Mouse (Mus musculus) forebrain, embryonic 15.5 days (tissue): ENCODE measurements around the gene Nupr1l. TPM values are rescaled to one million over a fixed set of nuclear protein-coding genes. Genes with fewer than 3 reads are reported as not detected.
"Not testable (repeated sequence)": the region's sequence is repeated elsewhere in the genome, so short reads cannot be mapped to it uniquely, and the experiment has no call there.

Experiments
- ATAC-seq: fragments of 200-750 bp; cut with Nextera tagmentation; replicated peaks from 2 replicates; pipeline ENCODE4 v1.8.0; 2017; ENCODE audit warnings: mild to moderate bottlenecking, moderate TSS enrichment, moderate library complexity
- H3K27ac ChIP-seq: fragments of 300-500 bp; sonication (generic); replicated peaks from 2 replicates; pipeline ENCODE4 v1.5.1; 2015; ENCODE audit warnings: mild to moderate bottlenecking, inconsistent platforms
- H3K27me3 ChIP-seq: fragments of 300-500 bp; sonication (generic); 2 replicates; pipeline ENCODE4 v1.6.1; 2015; ENCODE audit warnings: inconsistent platforms
- H3K36me3 ChIP-seq: fragments of 300-500 bp; sonication (generic); 2 replicates; pipeline ENCODE4 v1.6.1; 2015; ENCODE audit warnings: mild to moderate bottlenecking, inconsistent platforms
- H3K4me1 ChIP-seq: fragments of 300-500 bp; sonication (generic); 2 replicates; pipeline ENCODE4 v1.6.1; 2015; ENCODE audit warnings: inconsistent platforms
- H3K4me2 ChIP-seq: fragments of 300-500 bp; sonication (generic); replicated peaks from 2 replicates; pipeline ENCODE4 v1.6.1; 2015; ENCODE audit warnings: mild to moderate bottlenecking, inconsistent platforms
- H3K4me3 ChIP-seq: fragments of 300-500 bp; sonication (generic); 2 replicates; pipeline ENCODE4 v1.5.1; 2015; ENCODE audit warnings: mild to moderate bottlenecking, inconsistent platforms
- H3K9ac ChIP-seq: fragments of 300-500 bp; sonication (generic); replicated peaks from 2 replicates; pipeline ENCODE4 v1.6.1; 2015; ENCODE audit warnings: mild to moderate bottlenecking, inconsistent platforms
- H3K9me3 ChIP-seq: fragments of 300-500 bp; sonication (generic); 2 replicates; pipeline ENCODE4 v1.6.1; 2016; ENCODE audit warnings: inconsistent platforms
- WGBS: fragments of 180-500 bp; shearing (Covaris S2); methylation state at CpG from one replicate; pipeline ENCODE4 v1.1.7; 2015; ENCODE audit warnings: mixed read lengths; 5-methylcytosine and 5-hydroxymethylcytosine counted together
- polyA plus RNA-seq: library from polyadenylated mRNA; unstranded; fragments of >200 nt; fragmentation: Nextera tagmentation; extraction: Ambion mirVana; gene quantifications from 2 replicates; pipeline ENCODE4 v1.2.1, GENCODE M21; 2015

Gene Nupr1l
- polyA plus RNA-seq, 1 experiment from 2014 or later = 3.9 TPM

- no peaks in the 10 kb centered on the region for H3K27me3 ChIP-seq
- H3K4me3 ChIP-seq = no peak overlapping the region
- H3K9ac ChIP-seq = no peak overlapping the region
- H3K4me2 ChIP-seq = no peak overlapping the region
- H3K9me3 ChIP-seq = no peaks in the 10 kb centered on the region
- H3K4me1 ChIP-seq = no peaks in the 10 kb centered on the region
- 92% methylated on average over 4 of the region's 4 CpGs for WGBS
- no peak overlapping the region for H3K27ac ChIP-seq
- H3K36me3 ChIP-seq = no peaks in the 10 kb centered on the region
- no peak for ATAC-seq
Measured at GRCm38 (mm10) chr5:129921972-129922371, 13.6 kb downstream of the Nupr1l start.

GRCm38 (mm10) chr5:129924820-129925452 is 16.6 kb downstream of the Nupr1l start:
- WGBS = 90% methylated on average over 8 of the region's 8 CpGs
- no peak for ATAC-seq

GRCm38 (mm10) chr5:129925933-129926332 is 17.6 kb downstream of the Nupr1l start:
- no peak overlapping the region for H3K4me2 ChIP-seq
- no peaks in the 10 kb centered on the region for H3K9me3 ChIP-seq
- no peak overlapping the region for H3K4me3 ChIP-seq
- no peaks in the 10 kb centered on the region for H3K27me3 ChIP-seq
- ATAC-seq = no peak
- no peaks in the 10 kb centered on the region for H3K36me3 ChIP-seq
- H3K4me1 ChIP-seq = no peaks in the 10 kb centered on the region
- H3K27ac ChIP-seq = no peak overlapping the region
- WGBS = 82% methylated on average over 5 of the region's 5 CpGs
- no peak overlapping the region for H3K9ac ChIP-seq

More at GRCm38 (mm10) chr5:129924820-129925452, 16.6 kb downstream of the Nupr1l start:
- Histone ChIP-seq H3K9me3 (no peaks in the 10 kb centered on the region), H3K4me1 (no peaks in the 10 kb centered on the region), H3K4me3 (no peak overlapping the region), H3K27me3 (no peaks in the 10 kb centered on the region), H3K4me2 (no peak overlapping the region), H3K36me3 (no peaks in the 10 kb centered on the region), H3K27ac (no peak overlapping the region), H3K9ac (no peak overlapping the region)

- Histone ChIP-seq H3K36me3 (no peaks in the 10 kb centered on the region), H3K4me1 (no peaks in the 10 kb centered on the region), H3K4me3 (no peak overlapping the region), H3K9ac (no peak overlapping the region), H3K9me3 (no peaks in the 10 kb centered on the region), H3K27ac (no peak overlapping the region), H3K27me3 (no peaks in the 10 kb centered on the region), H3K4me2 (no peak overlapping the region)
- no peak for ATAC-seq
- 33% methylated on average over 9 of the region's 9 CpGs for WGBS
Measured at GRCm38 (mm10) chr5:129929924-129930855, 21.9 kb downstream of the Nupr1l start.

- whole genome bisulfite sequencing = 8% methylated on average over 4 of the region's 4 CpGs
- no peaks in the 10 kb centered on the region for H3K9me3 ChIP-seq
- H3K4me3 ChIP-seq = no peak overlapping the region
- H3K27ac ChIP-seq = no peak overlapping the region
- H3K36me3 ChIP-seq = no peaks in the 10 kb centered on the region
- no peak for ATAC-seq
- H3K9ac ChIP-seq = no peak overlapping the region
- 0 out of 2 replicates have a peak, but pooled peaks cover 2% of the 10 kb centered on the region for H3K4me1 ChIP-seq
- no peak overlapping the region for H3K4me2 ChIP-seq
- H3K27me3 ChIP-seq = no peaks in the 10 kb centered on the region
Measured at GRCm38 (mm10) chr5:129936941-129937340, 28.6 kb downstream of the Nupr1l start.

- Histone ChIP-seq H3K4me1 (peaks cover 14% of the 10 kb centered on the region), H3K4me3 (no peak overlapping the region), H3K4me2 (no peak overlapping the region), H3K9ac (no peak overlapping the region), H3K36me3 (no peaks in the 10 kb centered on the region), H3K27me3 (no peaks in the 10 kb centered on the region), H3K27ac (no peak overlapping the region), H3K9me3 (no peaks in the 10 kb centered on the region)
- WGBS = 81% methylated on average over 2 of the region's 2 CpGs
- ATAC-seq = no peak
Measured at GRCm38 (mm10) chr5:129940281-129940680, 31.9 kb downstream of the Nupr1l start.

- ATAC-seq = no peak
- H3K27ac ChIP-seq = peak overlapping the region; percentile 77
- H3K27me3 ChIP-seq = no peaks in the 10 kb centered on the region
- H3K36me3 ChIP-seq = no peaks in the 10 kb centered on the region
- WGBS = 7% methylated on average over 9 of the region's 9 CpGs
- H3K4me1 ChIP-seq = peaks cover 14% of the 10 kb centered on the region
- H3K4me2 ChIP-seq = peak overlapping the region; percentile 41
- peak overlapping the region; percentile 33; the same call in 1 of the 2 replicates for H3K9ac ChIP-seq
- H3K4me3 ChIP-seq = peak overlapping the region; percentile 64
- H3K9me3 ChIP-seq = no peaks in the 10 kb centered on the region
Measured at GRCm38 (mm10) chr5:129940736-129941494, 32.6 kb downstream of the Nupr1l start.

- under 1% methylated on average over 57 of the region's 59 CpGs for WGBS
- no peaks in the 10 kb centered on the region for H3K36me3 ChIP-seq
- no peaks in the 10 kb centered on the region for H3K27me3 ChIP-seq
- H3K4me1 ChIP-seq = peaks cover 14% of the 10 kb centered on the region
- H3K4me3 ChIP-seq = peak within 1 kb of the TSS; percentile 64
- no peaks in the 10 kb centered on the region for H3K9me3 ChIP-seq
- H3K9ac ChIP-seq = peak within 1 kb of the TSS; percentile 65
- peak within 1 kb of the TSS; percentile 77 for H3K27ac ChIP-seq
- peak; percentile 95 for ATAC-seq
- H3K4me2 ChIP-seq = peak within 1 kb of the TSS; percentile 83
Measured at GRCm38 (mm10) chr5:129941495-129942045, 33.2 kb downstream of the Nupr1l start, which contains the start of gene Vkorc1l1. Vkorc1l1 (plus strand) TSS chr5:129941970.

- ATAC-seq = peak; percentile 80
- not testable (repeated sequence) for H3K9me3 ChIP-seq, H3K36me3 ChIP-seq, H3K27me3 ChIP-seq
- Histone ChIP-seq H3K27ac (peak overlapping the region; percentile 29; the same call in 1 of the 2 replicates), H3K4me3 (peak overlapping the region; percentile 64), H3K9ac (peak overlapping the region; percentile 65), H3K4me2 (peak overlapping the region; percentile 83), H3K4me1 (peaks cover 14% of the 10 kb centered on the region)
- WGBS = under 1% methylated on average over 54 of the region's 82 CpGs
Measured at GRCm38 (mm10) chr5:129942073-129942939, 34.0 kb downstream of the Nupr1l start.

- H3K4me1 ChIP-seq = peaks cover 14% of the 10 kb centered on the region
- H3K27ac ChIP-seq = no peak overlapping the region
- WGBS = 83% methylated on average over 1 of the region's 1 CpGs
- no peak overlapping the region for H3K4me3 ChIP-seq
- H3K4me2 ChIP-seq = no peak overlapping the region; the same call in 1 of the 2 replicates
- no peaks in the 10 kb centered on the region for H3K27me3 ChIP-seq
- no peaks in the 10 kb centered on the region for H3K36me3 ChIP-seq
- ATAC-seq = no peak
- H3K9me3 ChIP-seq = no peaks in the 10 kb centered on the region
- no peak overlapping the region for H3K9ac ChIP-seq
Measured at GRCm38 (mm10) chr5:129943402-129943801, 35.1 kb downstream of the Nupr1l start.

GRCm38 (mm10) chr5:129947528-129948033 is 39.2 kb downstream of the Nupr1l start:
- Histone ChIP-seq H3K4me3 (no peak overlapping the region), H3K4me1 (peaks cover 10% of the 10 kb centered on the region), H3K36me3 (no peaks in the 10 kb centered on the region), H3K9me3 (no peaks in the 10 kb centered on the region), H3K4me2 (no peak overlapping the region), H3K9ac (no peak overlapping the region), H3K27me3 (no peaks in the 10 kb centered on the region), H3K27ac (no peak overlapping the region)
- ATAC-seq = no peak
- WGBS = 90% methylated on average over 2 of the region's 2 CpGs
